Mouse (Mus musculus) heart, embryonic 14.5 days (tissue): Measurements from ENCODE around the gene Nphp3. TPM values are rescaled to one million over a fixed set of nuclear protein-coding genes. Genes with fewer than 3 reads are reported as not detected.

ENCODE experiments used
- ATAC-seq: fragments of 200-750 bp; cut with Nextera tagmentation; 2 replicates; pipeline ENCODE4 v1.8.0; 2017; ENCODE audit warnings: low read depth, moderate TSS enrichment; ENCODE audit not compliant: insufficient number of reproducible peaks, insufficient read depth, low FRiP score
- H3K27ac ChIP-seq, 2 experiments: fragments of 200-500 bp in 1 of 2; fragments of 300-500 bp in 1 of 2; sonication (generic) in 1 of 2; replicated peaks in 1 of 2; 2 replicates each; pipeline ENCODE4 v1.5.1; 2012 to 2014; ENCODE audit warnings: low read depth in 2 of 2, low read length in 2 of 2, control low read depth in 1 of 2, mild to moderate bottlenecking in 1 of 2, mixed read lengths in 1 of 2; ENCODE audit not compliant: control insufficient read depth in 1 of 2, insufficient read depth in 1 of 2
- H3K27me3 ChIP-seq: fragments of 300-500 bp; sonication (generic); 2 replicates; pipeline ENCODE4 v1.6.1; 2014; ENCODE audit warnings: mild to moderate bottlenecking, low read length, control low read depth; ENCODE audit not compliant: control insufficient read depth, insufficient read depth
- H3K36me3 ChIP-seq: fragments of 300-500 bp; sonication (generic); 2 replicates; pipeline ENCODE4 v1.6.1; 2014; ENCODE audit warnings: mild to moderate bottlenecking, control low read depth, low read length, mixed read lengths; ENCODE audit not compliant: control insufficient read depth, insufficient read depth
- H3K4me1 ChIP-seq, 2 experiments: fragments of 200-500 bp in 1 of 2; fragments of 300-500 bp in 1 of 2; sonication (generic) in 1 of 2; 2 replicates each; pipeline ENCODE4 v1.6.1; 2012 to 2014; ENCODE audit warnings: low read length in 2 of 2, control low read depth in 1 of 2, mixed read lengths in 1 of 2; ENCODE audit not compliant: control insufficient read depth in 2 of 2, insufficient read depth in 2 of 2
- H3K4me2 ChIP-seq: fragments of 300-500 bp; sonication (generic); 2 replicates; pipeline ENCODE4 v1.6.1; 2014; ENCODE audit warnings: mild to moderate bottlenecking, low read length
- H3K4me3 ChIP-seq, 2 experiments: fragments of 200-500 bp in 1 of 2; fragments of 300-500 bp in 1 of 2; sonication (generic) in 1 of 2; 2 replicates each; pipeline ENCODE4 v1.5.1; 2012 to 2014; ENCODE audit warnings: low read length in 2 of 2, mild to moderate bottlenecking in 2 of 2, control low read depth in 1 of 2, low read depth in 1 of 2, moderate library complexity in 1 of 2; ENCODE audit not compliant: control insufficient read depth in 1 of 2, insufficient read depth in 1 of 2
- H3K9ac ChIP-seq: fragments of 300-500 bp; sonication (generic); 2 replicates; pipeline ENCODE4 v1.6.1; 2014; ENCODE audit warnings: mild to moderate bottlenecking, low read length
- H3K9me3 ChIP-seq: fragments of 300-500 bp; sonication (generic); 2 replicates; pipeline ENCODE4 v1.6.1; 2016; ENCODE audit warnings: low read length, control low read depth; ENCODE audit not compliant: control insufficient read depth
- WGBS: fragments of 180-500 bp; shearing (Covaris S2); extraction: QIAGEN DNeasy Blood & Tissue Kit; methylation state at CpG from one replicate; pipeline ENCODE4 v1.1.7; 2014; 5-methylcytosine and 5-hydroxymethylcytosine counted together
- polyA plus RNA-seq: library from polyadenylated mRNA; unstranded; fragments of >200 nt; fragmentation: Nextera tagmentation; extraction: Ambion mirVana; gene quantifications from 2 replicates; pipeline ENCODE4 v1.2.1, GENCODE M21; 2014

Gene Nphp3
- polyA plus RNA-seq, 1 experiment from 2014 or later = 5.3 TPM

DNA sequence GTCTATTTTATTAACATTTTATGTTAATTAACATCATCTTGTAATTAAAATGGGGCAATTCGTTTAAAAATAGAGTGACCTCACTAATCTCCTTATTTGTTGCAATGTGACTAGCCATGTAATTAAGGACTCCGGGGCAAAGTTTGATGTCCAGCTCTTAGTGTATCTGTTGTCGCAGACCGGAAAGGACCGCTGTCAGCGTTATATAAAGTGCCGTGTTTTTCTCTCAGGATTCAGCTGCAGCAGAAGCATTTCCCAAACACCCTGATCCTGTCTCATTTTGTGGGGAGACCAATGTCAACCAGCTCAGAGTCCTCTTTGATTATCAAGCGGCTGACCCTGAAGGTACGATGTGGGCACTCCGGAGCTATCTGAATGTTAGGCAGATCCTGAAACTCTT, 18.7 kb downstream of the Nphp3 start:
- ATAC-seq = no peak

GRCm38 (mm10) chr9:104027186-104027585, 24.8 kb downstream of the Nphp3 start:
- H3K27me3 ChIP-seq = no peaks in the 10 kb centered on the region
- no peak for ATAC-seq
- WGBS = 94% methylated on average over 8 of the region's 8 CpGs
- peaks cover 83% of the 10 kb centered on the region for H3K36me3 ChIP-seq
- H3K4me1 ChIP-seq = no peaks in the 10 kb centered on the region
- H3K4me3 ChIP-seq = no peak overlapping the region
- no peak overlapping the region for H3K27ac ChIP-seq
- H3K9ac ChIP-seq = no peak overlapping the region
- H3K9me3 ChIP-seq = peaks cover 6% of the 10 kb centered on the region; the same call in 1 of the 2 replicates
- no peak overlapping the region for H3K4me2 ChIP-seq

More for the DNA sequence above, 18.7 kb downstream of the Nphp3 start:
- Histone ChIP-seq H3K9me3 (no peaks in the 10 kb centered on the region), H3K4me3 (no peak overlapping the region), H3K27me3 (no peaks in the 10 kb centered on the region), H3K9ac (no peak overlapping the region), H3K4me1 (no peaks in the 10 kb centered on the region), H3K27ac (no peak overlapping the region), H3K4me2 (no peak overlapping the region), H3K36me3 (peaks cover 98% of the 10 kb centered on the region)
- WGBS = 91% methylated on average over 10 of the region's 10 CpGs

- Histone ChIP-seq H3K36me3 (peaks cover 81% of the 10 kb centered on the region), H3K9me3 (peaks cover 6% of the 10 kb centered on the region; the same call in 1 of the 2 replicates), H3K4me1 (no peaks in the 10 kb centered on the region), H3K4me2 (no peak overlapping the region), H3K9ac (no peak overlapping the region), H3K27ac (no peak overlapping the region), H3K4me3 (no peak overlapping the region), H3K27me3 (no peaks in the 10 kb centered on the region)
- no peak for ATAC-seq
- 89% methylated on average over 11 of the region's 11 CpGs for WGBS
Observed at GRCm38 (mm10) chr9:104029861-104030260, 27.5 kb downstream of the Nphp3 start.

- H3K9me3 ChIP-seq = no peaks in the 10 kb centered on the region
- peaks cover 4 to 11% of the 10 kb centered on the region in 2 experiments; a peak in 3 of 4 replicates for H3K4me1 ChIP-seq
- no peak overlapping the region for H3K9ac ChIP-seq
- H3K27me3 ChIP-seq = no peaks in the 10 kb centered on the region
- no peak overlapping the region for H3K4me2 ChIP-seq
- H3K36me3 ChIP-seq = peaks cover 70% of the 10 kb centered on the region
- H3K4me3 ChIP-seq = no peak overlapping the region
- ATAC-seq = no peak
- H3K27ac ChIP-seq = no peak overlapping the region
- WGBS = 77% methylated on average over 8 of the region's 8 CpGs
Observed at GRCm38 (mm10) chr9:104034231-104034630, 31.9 kb downstream of the Nphp3 start.

GRCm38 (mm10) chr9:104034718-104035117, 32.4 kb downstream of the Nphp3 start:
- Histone ChIP-seq H3K27me3 (no peaks in the 10 kb centered on the region), H3K4me1 (peaks cover 4 to 11% of the 10 kb centered on the region in 2 experiments; a peak in 3 of 4 replicates), H3K9me3 (no peaks in the 10 kb centered on the region), H3K4me3 (no peak overlapping the region), H3K27ac (no peak overlapping the region), H3K9ac (no peak overlapping the region), H3K4me2 (no peak overlapping the region), H3K36me3 (peaks cover 69% of the 10 kb centered on the region)
- 80% methylated on average over 6 of the region's 6 CpGs for WGBS
- no peak for ATAC-seq

GRCm38 (mm10) chr9:104035261-104036015, 33.1 kb downstream of the Nphp3 start:
- no peak overlapping the region for H3K4me3 ChIP-seq
- WGBS = 52% methylated on average over 24 of the region's 24 CpGs
- no peak overlapping the region for H3K9ac ChIP-seq
- H3K36me3 ChIP-seq = peaks cover 69% of the 10 kb centered on the region
- no peaks in the 10 kb centered on the region for H3K9me3 ChIP-seq
- H3K27me3 ChIP-seq = no peaks in the 10 kb centered on the region
- H3K4me1 ChIP-seq = peaks cover 4 to 11% of the 10 kb centered on the region in 2 experiments; a peak in 3 of 4 replicates
- H3K27ac ChIP-seq = no peak overlapping the region
- no peak for ATAC-seq
- H3K4me2 ChIP-seq = no peak overlapping the region

DNA sequence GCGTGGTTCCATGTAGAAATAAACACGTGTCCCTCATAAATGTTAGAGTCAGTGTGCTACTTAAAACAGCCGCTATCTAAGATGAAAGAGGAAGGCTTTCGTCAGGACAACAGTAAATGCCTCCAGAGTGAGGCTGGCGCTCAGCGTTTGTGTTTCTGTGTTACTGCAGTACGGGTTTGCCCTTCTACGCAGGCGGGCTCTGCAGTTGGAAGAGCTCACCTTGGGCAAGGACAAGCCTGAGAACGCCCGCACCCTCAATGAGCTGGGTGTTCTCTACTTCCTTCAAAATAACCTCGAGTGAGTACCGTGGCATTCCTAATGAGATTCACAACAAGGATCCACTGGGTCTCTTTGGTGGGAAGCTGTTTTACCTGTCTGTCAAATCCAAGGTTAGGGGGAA, 35.9 kb downstream of the Nphp3 start:
- no peak for ATAC-seq
- Histone ChIP-seq H3K4me1 (peaks cover 4 to 11% of the 10 kb centered on the region in 2 experiments; a peak in 3 of 4 replicates), H3K4me3 (no peak overlapping the region), H3K27ac (peak overlapping the region in 1 of 2 experiments; percentile 33; a peak in 2 of 4 replicates), H3K4me2 (no peak overlapping the region), H3K9ac (no peak overlapping the region), H3K27me3 (no peaks in the 10 kb centered on the region), H3K36me3 (peaks cover 55% of the 10 kb centered on the region), H3K9me3 (no peaks in the 10 kb centered on the region)
- WGBS = 69% methylated on average over 13 of the region's 13 CpGs
